Mouse (Mus musculus): ENCODE results near the gene Igfbp7. TPM values are rescaled to one million over a fixed set of nuclear protein-coding genes. Genes with fewer than 3 reads are reported as not detected.
A peak's percentile ranks its signal among the peaks of the same experiment; 100 is the strongest.

The Igfbp7 gene
- total RNA-seq, 4 experiments from 2014 or later, result 532 to 639 (median 602) TPM

GRCm38 (mm10) chr5:77405455-77406057 lies 2.3 kb downstream of the Igfbp7 start:
- DNase-seq, result no peak

GRCm38 (mm10) chr5:77404941-77405340 lies 2.9 kb downstream of the Igfbp7 start:
- DNase-seq, result no peak

- no peak for DNase-seq
Observed at GRCm38 (mm10) chr5:77402901-77403300, 4.9 kb downstream of the Igfbp7 start.

DNA sequence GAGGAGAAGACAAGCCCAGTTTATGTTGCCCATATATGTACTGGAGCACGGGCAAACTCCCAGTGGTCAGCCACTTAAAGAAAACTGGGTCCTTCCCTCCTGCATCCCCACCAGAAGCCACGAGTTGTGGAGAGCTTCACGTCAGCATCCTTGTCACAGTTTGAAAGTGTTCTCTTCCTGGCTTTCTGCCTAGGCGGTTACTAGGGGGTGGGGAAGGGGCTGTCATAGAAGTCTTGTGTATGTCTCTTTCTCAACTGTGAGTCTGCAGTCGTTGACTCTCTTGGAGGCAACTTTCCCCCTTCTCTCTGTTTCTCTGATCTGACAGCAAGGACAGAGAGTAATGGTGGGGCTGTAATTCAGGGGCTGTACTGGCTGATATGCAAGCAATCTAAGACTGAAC lies 5.7 kb downstream of the Igfbp7 start:
- no peak for DNase-seq

DNA sequence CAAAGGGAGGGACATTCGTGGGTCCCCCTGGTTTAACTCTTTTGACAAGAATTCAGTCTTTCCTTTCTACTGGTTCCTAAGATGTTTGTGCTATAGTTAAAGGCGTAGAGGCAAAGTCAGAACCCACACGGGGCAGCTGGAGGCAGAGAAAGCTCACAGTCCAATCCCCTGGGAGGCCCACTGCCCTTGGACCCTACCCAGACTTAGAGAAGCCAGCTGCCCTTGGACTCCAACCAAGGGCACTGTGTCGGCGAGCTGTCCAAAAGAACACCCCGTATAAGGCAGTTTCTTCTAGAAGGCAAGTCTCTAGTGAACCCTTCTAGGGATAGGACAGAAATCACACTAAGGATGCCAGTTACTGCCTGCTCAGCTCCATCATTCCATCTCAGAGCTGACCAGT lies 7.0 kb downstream of the Igfbp7 start:
- DNase-seq, result peak; percentile 62

DNA sequence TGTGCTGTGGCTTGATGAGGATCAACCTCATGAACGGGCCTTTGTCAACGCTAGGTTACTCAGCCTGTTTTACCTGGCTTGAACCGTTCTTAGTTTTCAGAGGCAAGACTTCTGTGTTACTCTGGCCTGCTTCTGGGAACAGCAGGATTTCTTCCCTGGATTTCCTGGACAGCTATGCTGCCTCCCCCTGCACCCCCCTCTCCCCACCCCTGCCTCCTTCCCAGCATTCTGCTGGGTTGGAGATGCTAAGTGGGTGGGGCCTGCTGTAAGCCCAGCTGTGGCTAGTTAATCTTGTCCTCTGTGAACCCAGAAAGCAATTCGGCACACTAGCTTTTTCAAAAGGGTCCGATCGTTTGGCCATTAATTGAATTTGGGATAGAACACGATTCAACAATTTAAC lies 7.7 kb downstream of the Igfbp7 start:
- DNase-seq, result no peak

DNA sequence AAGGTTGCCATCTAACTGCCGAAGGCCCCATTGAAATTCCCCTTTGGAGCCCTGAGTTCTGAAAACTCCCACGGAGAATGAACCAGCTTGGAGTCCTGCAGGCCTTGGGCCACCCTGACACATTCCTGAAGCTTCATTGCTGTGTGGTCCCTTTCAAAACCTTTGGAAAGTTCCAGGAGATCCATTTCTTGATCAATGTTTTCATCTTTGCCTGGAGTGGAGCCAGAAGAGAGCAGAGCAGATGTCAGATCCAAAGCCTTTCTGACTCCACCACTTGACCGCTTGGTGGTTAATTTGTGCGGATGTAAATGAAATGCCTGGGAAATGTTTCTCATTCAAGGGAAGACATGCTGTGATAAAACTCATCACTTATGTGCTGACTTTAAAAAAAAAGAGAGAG lies 8.8 kb downstream of the Igfbp7 start:
- no peak for DNase-seq

GRCm38 (mm10) chr5:77398285-77399057 lies 9.4 kb downstream of the Igfbp7 start:
- no peak for DNase-seq

- no peak for DNase-seq
Observed at GRCm38 (mm10) chr5:77393990-77394618, 13.7 kb downstream of the Igfbp7 start.

GRCm38 (mm10) chr5:77393094-77393619 lies 14.7 kb downstream of the Igfbp7 start:
- no peak for DNase-seq

DNA sequence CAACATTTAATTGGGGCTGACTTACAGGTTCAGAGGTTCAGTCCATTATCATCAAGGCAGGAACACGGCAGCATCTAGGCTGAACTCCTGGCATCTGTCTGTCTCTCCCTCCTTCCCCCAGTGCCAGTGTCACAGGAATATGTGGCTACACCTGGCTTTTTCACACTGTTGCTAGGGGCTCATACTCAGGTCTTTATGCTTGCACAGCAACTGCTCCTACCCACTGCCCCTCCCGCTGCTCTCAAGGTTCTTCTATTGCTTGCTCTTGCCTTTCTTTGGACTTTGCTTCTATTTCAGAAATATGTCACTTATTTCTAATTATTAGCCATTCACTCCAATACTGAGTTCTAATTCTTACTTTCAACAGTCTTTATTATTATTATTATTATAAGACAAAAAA lies 17.6 kb downstream of the Igfbp7 start:
- no peak for DNase-seq

DNA sequence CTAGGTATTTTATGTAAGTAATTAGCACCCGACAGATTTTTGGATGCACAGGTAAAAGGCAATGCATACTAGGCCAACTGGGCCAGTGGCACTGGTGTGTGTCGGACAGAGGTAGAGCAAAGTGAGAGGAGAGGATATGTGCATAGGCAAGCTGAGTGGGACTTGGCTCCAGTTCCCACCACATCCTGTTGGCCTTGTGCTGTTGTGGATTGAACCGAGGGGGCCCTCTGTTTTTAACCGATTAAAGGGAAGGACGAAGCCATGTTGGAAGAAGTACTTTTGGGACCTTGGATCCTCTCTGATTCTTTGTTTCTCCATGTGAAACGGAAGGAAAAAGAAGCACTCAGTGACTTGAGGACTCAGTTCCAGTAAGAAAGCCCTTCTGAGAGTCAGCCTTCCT lies 19.5 kb downstream of the Igfbp7 start:
- DNase-seq, result no peak

DNA sequence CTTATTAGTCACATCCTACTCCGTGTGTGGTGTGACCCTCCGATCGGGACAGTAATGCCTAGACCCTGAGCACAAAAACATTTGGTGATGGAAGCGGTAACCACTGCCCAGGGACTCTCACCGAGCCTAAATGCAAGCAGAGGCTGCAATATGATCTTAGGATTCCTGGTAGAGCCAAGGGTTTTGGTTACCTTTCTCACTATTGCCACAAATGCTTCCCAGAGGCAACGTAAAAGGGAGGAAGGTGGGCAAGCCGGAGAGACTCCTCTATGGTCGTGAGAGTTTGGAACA lies 20.5 kb downstream of the Igfbp7 start:
- DNase-seq, result no peak

DNA sequence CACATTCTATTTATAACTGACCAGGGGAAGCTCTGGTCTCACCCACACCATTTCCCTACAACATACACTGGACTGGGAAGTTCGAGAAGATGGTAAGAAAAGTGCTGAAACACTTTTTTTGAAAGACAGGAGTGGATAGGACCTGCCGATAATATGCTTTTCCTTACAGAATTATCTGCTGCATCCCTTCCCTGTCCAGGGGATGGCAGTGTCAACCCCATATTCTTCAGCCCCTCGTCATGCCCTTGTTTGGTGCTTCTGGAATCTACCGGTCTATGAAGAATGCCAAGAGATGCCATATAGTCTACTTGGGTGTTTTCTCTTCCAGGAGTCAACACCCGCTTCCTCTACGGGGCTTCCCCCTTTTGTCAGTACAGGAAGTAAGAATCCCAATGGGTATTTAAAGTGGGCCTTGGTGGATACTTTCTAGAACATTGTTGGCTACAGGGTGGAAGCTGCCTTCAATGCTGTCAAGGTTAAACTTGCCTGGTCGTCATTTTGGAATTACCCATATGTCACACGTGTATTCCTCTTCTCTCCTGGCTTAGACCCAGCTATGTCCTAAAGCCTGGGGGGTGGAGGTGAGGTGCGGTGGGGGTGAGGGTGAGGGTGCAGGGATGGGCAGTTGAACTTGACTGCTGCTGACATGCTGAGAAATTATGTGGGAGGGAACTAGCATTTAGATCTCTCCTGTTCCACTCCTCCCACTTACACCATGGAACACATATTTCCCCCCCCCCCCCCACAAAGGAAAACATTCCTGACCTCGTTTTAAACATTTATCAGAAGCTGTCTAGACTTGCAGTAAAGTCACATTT lies 21.0 kb downstream of the Igfbp7 start:
- no peak for DNase-seq

DNA sequence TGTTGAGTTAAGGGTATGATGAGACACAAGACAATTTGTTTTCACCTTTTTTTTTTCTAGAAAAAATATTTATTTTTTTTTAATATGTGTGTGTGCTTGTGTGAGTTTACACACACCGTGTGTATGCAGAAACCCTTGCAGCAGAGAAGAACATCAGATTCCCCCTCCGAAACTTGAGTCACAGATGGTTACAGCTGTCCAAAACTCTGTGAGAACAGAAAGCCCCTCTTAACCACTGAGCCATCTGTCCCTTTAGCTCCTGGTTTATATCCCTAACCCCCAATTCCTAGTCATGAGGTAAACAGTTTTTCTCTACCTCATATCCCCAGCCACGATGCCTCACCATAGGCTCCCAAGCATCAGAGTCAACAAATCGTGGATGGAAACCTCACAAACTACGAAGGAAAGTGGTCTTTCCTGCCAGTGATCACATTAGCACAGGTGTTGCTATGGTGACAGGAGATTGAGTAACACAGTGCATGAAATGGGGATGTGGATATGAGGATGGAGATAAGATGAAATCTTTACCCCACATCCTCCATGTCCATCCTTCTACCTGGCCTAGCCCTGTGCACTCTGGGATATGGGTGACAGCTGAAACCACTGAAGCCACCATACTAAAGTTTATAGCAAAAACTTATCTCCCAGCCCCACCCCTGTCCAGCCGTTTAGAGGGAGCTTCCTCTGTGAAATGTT lies 21.8 kb downstream of the Igfbp7 start:
- DNase-seq, result no peak

- no peak for DNase-seq
Observed at GRCm38 (mm10) chr5:77385221-77385620, 22.6 kb downstream of the Igfbp7 start.

DNA sequence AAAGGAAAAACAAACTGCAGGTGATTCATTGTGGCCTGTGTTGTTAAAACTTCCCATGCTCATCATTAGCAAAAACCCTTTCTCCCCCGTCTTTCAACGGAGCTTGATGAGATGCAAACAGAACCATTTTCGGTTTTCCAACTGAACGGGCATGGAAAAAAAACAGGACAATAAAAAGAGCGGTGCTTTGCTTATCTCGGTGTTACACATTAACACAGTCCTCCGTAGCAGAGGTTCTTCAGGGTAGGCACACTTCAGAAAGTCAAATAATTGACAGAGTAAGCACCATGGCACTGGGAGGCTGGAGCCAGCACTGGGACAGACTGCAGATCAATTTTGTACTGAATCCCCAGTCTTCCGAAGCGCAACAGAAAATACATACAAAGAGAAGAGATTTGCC lies 23.1 kb downstream of the Igfbp7 start:
- no peak for DNase-seq

GRCm38 (mm10) chr5:77383799-77384554 lies 23.9 kb downstream of the Igfbp7 start:
- DNase-seq, result peak; percentile 64

DNA sequence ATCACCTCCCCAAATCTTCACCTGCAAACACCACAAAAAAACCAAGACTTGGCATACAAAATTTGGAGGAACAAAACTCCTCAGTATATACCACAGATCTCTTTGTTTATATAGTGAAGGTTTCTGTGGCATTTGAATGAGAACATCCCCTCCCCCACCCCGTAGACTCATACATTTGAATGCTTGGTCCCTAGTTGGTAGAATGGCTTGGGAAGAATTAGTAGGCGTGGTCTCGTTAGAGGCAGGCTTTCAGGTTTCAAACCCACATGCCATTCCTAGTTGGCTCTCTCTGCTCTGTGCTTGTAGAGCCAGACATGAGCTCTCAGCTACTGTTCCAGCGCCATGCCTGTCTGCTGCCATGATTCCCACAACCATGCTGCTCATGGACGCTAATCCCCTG lies 26.2 kb downstream of the Igfbp7 start:
- DNase-seq, result no peak

DNA sequence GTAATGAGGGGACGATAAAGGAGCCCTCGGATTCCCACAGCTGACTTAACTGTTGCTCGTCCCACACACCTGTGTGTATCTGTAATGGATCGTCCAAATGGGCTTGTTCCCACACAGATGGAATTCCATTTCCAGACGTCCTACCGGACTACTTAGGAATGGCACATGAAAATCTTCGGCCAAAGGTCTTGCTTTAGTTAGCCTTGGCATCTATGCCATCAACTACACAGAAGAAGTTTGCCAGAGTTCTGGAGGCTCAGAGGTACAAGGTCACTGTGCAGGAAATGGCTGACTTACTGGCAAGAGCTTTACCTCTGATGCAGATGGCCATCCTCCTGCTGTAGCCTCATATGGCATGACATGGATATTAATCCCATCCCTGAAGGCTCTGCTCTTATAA lies 26.6 kb downstream of the Igfbp7 start:
- no peak for DNase-seq

DNA sequence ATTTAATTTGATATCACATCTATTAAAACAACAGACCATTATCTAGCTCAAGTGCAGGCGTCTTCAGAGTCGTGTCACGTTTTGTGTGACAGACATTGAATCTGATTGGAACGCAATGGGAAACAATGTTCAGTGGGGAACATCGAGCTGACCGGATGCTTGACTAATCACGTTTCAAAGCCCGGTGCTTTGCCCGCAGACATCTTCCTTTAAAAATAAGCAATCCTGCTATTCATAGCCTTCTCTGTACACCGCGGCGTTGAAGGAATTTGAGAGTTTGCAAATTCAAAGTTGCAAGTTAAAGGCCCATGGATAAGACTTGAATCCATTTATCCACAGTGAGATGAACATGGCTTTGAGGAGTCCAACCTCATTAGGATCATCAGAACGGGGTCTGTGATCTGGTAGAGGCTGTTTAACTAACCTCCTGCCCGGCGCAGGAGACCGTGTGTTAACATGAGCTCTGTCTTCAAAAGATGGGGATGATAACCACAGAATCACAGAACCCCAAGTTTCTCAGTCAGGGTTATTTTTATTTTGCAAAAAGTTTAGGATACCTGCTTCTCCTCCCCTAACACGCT lies 27.4 kb downstream of the Igfbp7 start:
- no peak for DNase-seq

Measured in adrenal gland, adult 8-10 months (tissue).